Mouse (Mus musculus) kidney, postnatal 25 days (tissue): ENCODE results near the gene Ccdc88c.

ENCODE experiments used
- DNase-seq, 2 experiments: peaks; one replicate each; pipeline ENCODE4 v3.0.0; 2021; ENCODE audit warnings: mixed read lengths in 2 of 2

The Ccdc88c gene

DNA sequence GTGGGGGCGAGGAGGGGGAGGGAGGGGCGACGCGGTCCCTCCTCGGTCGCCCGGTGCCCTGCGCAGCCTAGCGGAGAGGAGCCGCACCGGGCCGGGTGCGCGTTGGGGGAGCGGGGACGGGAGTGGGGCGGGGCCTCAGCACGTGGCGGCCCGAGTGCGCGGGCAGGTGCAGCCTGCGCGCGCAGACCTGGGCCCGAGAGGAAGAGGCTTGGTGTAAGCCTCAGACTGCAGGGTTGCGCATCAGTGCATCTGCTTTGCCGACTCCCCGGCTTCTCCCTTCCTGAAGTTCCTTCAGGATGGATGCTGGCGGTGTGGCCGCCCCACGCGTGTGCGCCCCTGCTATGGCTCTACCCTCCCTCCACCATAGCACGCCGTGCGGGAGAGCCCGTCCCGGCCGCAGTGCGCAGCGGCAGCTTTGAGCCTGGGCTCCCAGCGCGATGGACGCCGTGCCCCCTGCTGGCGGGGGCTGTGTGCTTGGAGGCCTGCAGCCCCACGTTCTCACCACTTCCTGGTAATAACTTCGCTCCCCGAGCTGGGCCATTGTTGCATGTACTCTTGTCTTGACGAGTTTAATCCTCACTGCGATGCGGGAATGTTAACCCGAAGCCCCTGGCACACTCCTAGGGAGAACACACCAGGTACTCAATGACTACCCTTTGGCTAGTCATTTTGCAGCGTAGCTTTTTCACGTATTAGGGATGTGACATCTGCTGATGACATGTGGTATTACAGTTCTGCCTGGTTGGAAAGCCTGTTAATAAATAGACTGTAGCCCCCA lies at the start of gene Ccdc88c:
TSS of gene Ccdc88c (minus strand) at position 103 of the 778 bp plus-strand sequence.
- peak; percentile 86 to 94 for DNase-seq

DNA sequence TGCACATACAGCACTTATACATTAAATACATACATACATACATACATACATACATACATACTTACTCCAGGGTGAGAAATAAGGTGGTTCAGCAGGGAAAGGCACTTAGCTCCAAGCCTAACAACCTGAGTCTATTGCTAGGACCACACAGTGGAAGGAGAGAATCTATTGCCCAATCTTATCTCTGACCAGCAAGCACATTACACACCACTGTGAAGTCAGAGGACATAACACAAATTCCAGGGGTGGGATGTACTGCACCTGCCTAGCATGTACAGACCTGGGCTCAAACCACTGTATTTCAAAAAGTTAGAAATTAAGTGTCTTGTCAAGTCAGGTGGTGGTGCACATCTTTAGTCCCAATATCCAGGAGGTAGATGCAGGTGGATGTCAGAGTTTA lies 49.1 kb upstream of the Ccdc88c start:
- no peak for DNase-seq

DNA sequence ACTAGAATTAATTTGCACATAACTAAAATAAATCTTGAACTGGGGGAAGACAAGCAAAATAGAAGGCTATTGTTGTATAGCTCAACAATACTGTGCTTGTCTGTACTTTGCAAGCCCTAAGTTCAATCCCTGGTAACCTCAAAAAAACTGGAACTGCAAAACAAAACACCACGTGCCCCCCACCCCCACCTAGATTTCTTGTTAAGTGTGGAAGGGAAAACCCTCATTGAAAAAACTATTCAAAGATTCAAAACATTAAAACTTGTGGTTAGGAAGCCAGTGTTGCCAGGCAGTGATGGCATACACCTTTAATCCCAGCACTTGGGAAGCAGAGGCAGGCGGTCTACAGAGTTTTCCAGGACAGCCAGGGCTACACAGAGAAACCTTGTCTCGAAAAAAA lies 46.6 kb upstream of the Ccdc88c start:
- no peak for DNase-seq

GRCm38 (mm10) chr12:101074821-101075429 lies 46.1 kb upstream of the Ccdc88c start:
- DNase-seq, result no peak

GRCm38 (mm10) chr12:101069813-101070212 lies 41.0 kb upstream of the Ccdc88c start:
- DNase-seq, result no peak

GRCm38 (mm10) chr12:101066329-101066728 lies 37.5 kb upstream of the Ccdc88c start:
- DNase-seq, result no peak

GRCm38 (mm10) chr12:101039956-101040355 lies 11.1 kb upstream of the Ccdc88c start:
- no peak for DNase-seq

GRCm38 (mm10) chr12:101028247-101028953 lies 456 bp downstream of the Ccdc88c start:
- DNase-seq, result no peak

DNA sequence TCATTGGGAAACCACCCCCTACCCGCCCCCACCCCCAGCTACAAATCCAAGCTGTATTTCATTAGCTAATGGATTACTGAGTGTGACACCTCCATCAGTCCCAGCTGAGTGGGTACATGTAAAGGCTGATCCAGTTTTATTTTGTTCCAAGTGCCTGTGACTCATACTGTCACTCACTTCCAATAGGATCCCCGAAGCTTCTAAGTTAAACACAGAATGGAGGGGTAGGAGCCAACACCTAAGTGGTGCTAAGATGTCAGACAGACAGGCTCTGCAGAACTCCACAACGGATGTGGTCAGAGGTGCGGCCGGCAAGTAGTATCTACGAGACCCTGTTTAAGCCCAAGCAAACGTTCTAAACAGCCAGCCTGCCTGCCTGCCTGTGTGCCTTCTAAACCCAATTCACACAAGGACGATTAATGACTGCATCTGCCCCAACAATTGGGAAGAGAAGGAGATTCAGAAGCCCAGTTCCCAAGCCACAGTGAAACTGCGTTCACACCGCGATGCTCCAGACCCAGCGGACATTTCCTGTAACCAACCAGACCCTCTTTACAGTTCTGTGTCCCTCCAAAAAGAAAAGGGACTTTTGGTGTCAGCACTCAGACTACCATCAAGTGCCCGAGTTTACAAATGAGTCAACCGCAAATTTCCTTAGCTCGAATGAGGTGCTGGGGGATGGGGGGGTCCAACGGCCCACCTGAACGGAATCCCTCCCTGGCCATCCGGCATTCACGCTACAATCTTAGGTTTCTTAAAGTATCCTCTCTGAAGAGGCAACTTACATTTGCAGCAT lies 1.2 kb downstream of the Ccdc88c start:
- DNase-seq, result no peak

DNA sequence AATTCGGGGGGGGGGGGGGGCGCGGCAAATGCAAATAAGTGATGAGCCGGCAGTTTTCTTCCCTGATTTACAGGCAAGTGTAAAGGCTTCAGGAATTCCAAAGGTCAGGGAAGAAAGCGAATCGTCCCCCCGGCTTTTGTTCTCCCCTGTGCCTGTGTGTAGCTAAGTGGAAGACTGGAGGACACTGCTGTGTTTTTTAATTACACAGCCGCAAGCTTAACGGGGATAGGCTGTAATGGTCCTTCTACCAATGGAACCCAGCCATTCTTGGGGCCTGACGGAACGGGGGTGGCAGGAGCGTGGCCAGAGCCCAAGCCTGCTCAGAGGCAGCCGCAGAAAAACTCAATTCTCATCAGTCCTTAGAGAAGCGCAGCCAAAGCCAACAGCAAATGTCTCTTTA lies 1.9 kb downstream of the Ccdc88c start:
- peak in 1 of 2 experiments; percentile 51 for DNase-seq

GRCm38 (mm10) chr12:101026518-101026917 lies 2.3 kb downstream of the Ccdc88c start:
- DNase-seq, result peak in 1 of 2 experiments; percentile 49

GRCm38 (mm10) chr12:101026025-101026424 lies 2.8 kb downstream of the Ccdc88c start:
- no peak for DNase-seq

DNA sequence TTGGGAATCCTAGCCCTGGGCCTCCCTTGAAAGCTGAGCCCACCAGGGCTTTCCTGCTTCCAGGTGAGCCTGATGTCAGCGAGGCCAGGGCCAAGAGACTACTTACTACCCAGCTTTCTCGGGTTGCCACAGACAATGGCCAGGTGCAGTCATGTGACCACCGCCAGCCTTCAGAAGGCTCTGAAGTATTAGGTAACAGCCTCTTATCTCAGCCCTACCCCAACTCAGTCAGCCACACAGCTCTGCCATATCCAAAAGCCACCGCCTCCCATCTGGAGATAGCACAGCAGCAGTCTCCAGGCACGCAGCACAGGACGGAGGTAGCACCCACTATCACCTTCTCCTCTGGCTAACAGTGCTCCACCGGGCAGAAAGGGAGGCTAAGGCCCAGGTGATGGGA lies 3.5 kb downstream of the Ccdc88c start:
- DNase-seq, result no peak

DNA sequence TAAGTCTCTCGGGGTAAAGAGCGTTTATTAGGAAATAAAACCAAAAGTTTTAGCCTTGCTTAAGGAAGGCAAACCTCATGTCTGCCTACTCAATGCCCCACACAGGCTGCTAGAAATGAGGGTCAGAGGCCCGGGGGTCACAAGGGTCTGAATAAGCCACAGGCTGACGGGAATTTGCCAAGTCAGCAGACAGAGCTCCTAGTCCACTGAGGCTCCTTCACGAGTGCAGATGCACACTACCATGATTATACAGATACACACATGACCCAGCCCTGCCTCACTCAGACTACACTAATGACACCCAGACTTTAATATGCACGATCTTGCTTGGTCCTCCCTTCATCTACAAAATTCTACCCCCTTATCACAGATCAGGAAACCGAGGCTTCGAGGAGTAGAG lies 4.0 kb downstream of the Ccdc88c start:
- no peak for DNase-seq

- DNase-seq, result peak in 1 of 2 experiments; percentile 24
Measured at GRCm38 (mm10) chr12:101023143-101023542, 5.7 kb downstream of the Ccdc88c start.

- DNase-seq, result peak in 1 of 2 experiments; percentile 16
Measured at GRCm38 (mm10) chr12:101022353-101022752, 6.5 kb downstream of the Ccdc88c start.

GRCm38 (mm10) chr12:101021484-101022226 lies 7.2 kb downstream of the Ccdc88c start:
- DNase-seq, result peak in 1 of 2 experiments; percentile 14

DNA sequence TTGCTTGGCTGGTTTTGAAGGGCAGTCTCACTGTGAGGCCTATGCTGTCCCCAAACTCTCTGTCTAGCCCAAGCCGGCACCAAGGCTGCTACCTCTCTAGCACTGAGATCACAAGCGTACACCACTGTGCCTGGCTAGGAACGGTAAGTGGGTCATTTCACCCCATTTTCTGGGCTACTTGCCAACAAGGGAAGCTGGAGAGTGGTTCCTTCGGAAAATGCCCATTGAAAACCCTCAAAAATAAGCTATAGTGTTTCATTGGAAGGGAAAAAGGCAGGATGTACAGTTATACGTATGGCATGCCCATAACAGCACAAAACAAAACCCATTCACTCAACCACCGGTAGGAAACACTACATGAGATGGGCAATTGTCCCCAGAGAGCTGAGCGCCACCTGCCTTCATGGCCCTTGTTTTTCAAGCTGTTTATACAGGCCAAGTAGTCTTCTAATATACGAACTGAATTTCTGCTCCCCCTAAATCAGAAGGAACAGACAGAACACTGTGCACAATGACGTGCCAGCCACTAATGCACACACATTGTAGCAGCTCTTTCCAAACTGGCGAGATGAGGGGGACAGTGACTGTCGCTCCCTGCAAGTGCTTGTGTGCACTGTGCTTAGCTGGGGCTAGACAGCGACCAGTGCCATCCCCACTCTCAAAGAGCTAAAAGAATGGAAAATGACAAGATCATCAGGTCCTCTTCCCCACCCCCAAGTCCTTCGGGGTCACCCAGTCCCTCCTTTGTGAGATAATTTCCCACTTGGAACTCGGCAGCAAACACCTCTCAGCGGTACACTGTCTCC lies 8.4 kb downstream of the Ccdc88c start:
- DNase-seq, result peak in 1 of 2 experiments; percentile 39

DNA sequence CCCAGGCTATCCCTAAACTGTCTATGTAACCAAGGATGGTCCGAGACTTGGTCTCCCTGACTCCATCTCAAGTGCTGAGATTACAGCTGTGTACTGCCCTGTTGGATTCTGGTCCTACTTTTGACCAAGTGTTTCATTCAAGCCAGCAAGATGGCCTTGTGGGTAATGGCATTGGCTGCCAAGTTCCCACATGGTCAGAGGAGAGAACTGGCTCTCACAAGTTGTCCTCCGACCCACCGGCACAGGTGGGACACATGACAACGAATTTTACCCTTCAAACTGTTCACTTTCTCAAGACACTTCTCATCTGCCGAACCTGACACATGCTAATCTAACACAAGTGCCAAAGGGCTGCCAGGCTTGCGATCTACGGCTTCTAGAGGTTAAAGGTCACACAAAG lies 9.4 kb downstream of the Ccdc88c start:
- peak in 1 of 2 experiments; percentile 52 for DNase-seq

- DNase-seq, result peak in 1 of 2 experiments; percentile 15
Measured at GRCm38 (mm10) chr12:101019031-101019430, 9.8 kb downstream of the Ccdc88c start.

GRCm38 (mm10) chr12:101017971-101018371 lies 10.9 kb downstream of the Ccdc88c start:
- DNase-seq, result peak in 1 of 2 experiments; percentile 64
